Mouse (Mus musculus): Measurements from ENCODE around the gene Ap5z1.

The Ap5z1 gene

GRCm38 (mm10) chr5:142518973-142519372 is 55.2 kb downstream of the Ap5z1 start:
- no peak for DNase-seq (ENCODE audit: low read depth, low spot score)

GRCm38 (mm10) chr5:142520360-142520759 is 56.6 kb downstream of the Ap5z1 start:
- DNase-seq (ENCODE audit: low read depth, low spot score), result no peak

- no peak for DNase-seq (ENCODE audit: low read depth, low spot score)
These were observed 57.6 kb downstream of the Ap5z1 start for GRCm38 (mm10) chr5:142521195-142521866.

GRCm38 (mm10) chr5:142524711-142525464 is 61.1 kb downstream of the Ap5z1 start:
- DNase-seq (ENCODE audit: low read depth, low spot score), result no peak

Measured in CD4-positive helper T cell, adult 2 months (primary cell).